Mouse (Mus musculus): ENCODE data around the gene Misp. TPM values are rescaled to one million over a fixed set of nuclear protein-coding genes. Genes with fewer than 3 reads are reported as not detected.

Misp gene
- not detected for polyA plus RNA-seq (2017; shearing (Covaris generic))

GRCm38 (mm10) chr10:79820782-79821181 is at the start of gene Misp:
TSS of gene Misp (plus strand) at chr10:79820989.

DNA sequence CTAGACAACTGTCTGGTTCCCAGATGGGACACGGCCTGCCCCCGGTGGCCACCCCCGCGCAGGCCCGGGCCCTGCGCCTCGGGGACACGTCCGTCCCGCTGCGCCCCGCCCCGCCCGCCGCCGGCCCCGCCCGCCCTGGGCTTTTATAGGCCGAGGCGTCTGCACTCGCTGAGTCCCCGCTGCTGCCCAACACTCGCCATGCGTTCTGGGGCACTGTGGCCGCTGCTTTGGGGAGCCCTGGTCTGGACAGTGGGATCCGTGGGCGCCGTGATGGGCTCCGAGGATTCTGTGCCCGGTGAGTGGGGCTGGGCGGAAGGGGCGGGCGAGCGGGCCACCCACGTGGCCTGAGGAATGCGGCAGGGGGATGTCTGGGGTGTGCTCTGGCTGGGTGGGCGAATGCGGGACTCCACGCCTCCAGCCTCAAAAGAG is 43.7 kb upstream of the Misp start, which contains the start of gene Fstl3:
TSS of gene Fstl3 (plus strand) at position 170 of the 429 bp plus-strand sequence.

DNA sequence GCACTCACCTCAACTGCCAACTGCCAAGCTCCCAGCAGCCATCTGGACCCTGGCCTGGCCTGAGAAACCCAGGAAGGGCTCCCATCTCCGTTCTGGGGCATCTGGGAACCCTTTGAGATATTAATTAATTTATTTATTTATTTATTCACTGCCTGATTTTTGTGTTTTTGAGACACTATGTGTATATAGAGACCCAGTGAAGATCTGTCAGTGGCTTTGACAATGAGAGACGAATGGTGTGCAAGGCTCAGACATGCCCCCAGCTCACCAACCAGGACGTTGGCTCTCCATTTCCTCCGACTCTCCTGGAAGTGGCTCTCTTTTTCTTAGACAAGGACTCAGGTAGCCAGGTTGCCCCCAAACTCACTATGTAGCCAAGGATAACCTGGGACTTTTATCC is 29.9 kb upstream of the Misp start, which contains the start of gene Prss57:
TSS of gene Prss57 (minus strand) at position 101 of the 400 bp plus-strand sequence.

DNA sequence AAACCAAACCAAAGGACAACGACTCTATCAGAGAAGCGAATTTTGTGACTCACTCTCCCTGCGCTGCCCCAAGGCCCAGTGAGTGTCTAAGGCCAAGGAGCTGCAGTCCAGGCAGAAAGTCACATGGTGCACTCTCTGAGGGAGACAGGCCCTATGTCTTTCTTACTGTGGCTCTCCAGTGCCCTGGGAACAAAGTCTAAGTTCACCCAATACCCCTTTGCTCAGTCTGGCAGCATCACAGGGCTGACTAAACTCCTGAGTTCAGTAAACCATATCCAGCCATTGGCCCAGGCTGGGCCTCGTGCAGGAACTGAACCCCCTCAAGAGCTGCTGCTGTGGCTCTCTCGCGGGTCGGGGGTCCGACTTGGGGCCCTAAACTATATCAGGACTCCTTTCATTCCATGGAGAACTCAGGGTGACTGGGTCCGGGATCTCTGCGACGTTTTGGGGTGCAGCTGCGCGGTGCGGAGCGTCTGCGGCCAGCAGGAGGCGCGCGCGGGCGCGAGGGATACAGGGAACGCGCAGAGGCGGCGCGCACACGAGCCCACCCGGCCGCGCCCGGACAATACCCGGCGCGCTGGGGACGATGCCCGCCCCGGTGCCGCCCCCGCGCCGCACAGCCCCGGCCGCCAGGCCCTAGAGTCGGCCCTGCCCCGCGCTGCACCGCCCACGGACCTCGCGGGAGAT is 27.6 kb upstream of the Misp start, which contains the start of gene Palm:
TSS of gene Palm (plus strand) at position 522 of the 687 bp plus-strand sequence.

DNA sequence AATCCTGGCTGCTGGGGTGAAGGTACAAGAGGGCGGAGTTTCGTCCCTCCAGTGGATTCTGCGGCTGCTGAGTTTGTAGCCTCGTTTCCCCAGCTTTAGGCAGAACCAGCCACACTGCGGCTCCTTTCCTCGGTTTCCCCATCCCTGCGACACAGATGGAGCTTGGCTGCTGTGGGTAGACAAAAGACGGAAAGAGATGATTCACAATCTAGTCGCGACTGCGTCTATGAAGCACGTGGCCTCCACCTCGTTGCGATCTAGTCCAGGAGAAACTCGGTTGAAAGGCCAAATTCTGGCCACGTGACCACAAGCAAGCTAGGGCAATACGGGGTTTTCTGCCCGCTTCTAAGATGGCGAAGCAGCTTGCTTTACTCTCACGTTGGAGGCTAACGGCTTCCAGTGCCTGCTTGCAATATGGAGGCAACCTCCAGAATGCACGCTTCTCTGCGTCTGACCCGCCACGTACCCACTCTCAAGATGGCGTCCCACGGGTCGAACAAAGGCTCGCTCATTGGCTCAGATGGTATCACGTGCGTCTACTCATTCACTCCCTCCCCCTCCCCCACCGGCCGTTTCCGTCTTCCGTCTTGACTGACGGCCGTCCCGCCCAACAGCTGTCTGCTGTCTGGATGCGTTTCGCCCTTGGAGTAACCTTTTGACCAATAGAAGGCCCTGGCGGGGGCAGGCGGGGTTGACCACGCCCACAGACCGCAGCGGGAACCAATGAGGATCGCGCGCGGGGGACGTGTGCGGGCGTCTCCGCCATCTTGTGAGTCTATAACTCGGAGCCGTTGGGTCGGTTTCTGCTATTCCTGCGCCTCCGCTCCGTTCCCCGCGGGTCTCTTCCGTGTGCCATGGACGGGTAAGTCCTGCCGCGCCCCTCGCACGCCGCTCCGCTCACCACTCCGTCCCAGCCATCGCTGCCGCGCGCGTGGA is 33.3 kb downstream of the Misp start, which contains the start of gene Ptbp1:
TSS of gene Ptbp1 (plus strand) at position 568 of the 936 bp plus-strand sequence.

DNA sequence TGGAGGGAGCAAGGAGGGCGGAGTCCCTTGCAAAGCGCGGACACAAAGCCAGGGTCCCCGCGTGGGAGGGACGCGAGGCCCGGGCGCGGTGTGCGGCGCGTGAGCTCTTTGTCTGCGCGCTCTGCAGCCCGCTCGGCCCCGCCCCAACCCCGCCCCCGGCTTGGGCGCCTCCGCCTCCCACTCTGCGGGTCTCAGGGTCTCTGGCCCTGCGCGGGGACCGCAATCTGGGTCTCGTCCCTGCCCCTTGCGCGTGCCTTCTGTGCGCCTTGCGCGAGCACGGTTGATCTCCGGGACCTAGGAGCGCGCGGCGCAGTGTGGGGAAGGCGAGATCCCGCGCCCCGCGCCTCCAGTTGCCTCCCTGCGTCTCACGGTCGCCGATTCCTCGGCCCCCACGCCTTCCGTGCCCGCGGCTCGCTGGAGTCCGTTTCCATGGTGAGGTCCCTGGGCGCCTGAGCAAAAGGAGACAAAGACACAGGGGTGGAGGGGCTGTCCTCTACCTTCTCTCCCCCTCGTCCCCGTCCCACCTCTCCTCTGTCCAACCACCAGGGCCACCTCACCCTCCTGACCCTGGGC is 53.6 kb downstream of the Misp start, which contains the start of the genes Prtn3 and Plppr3:
TSS of gene Prtn3 (plus strand) at position 187 of the 573 bp plus-strand sequence.
TSS of gene Plppr3 (minus strand) at position 345 of the 573 bp plus-strand sequence.

Other genes starting within 250 kb of the Misp start
- not detected for gene Theg, start 233.7 kb upstream of the Misp start, polyA plus RNA-seq (2017; shearing (Covaris generic))
- not detected for gene C2cd4c, start 207.0 kb upstream of the Misp start, polyA plus RNA-seq (2017; shearing (Covaris generic))
- gene Shc2, start 183.1 kb upstream of the Misp start, polyA plus RNA-seq (2017; shearing (Covaris generic)), result not detected
- gene Odf3l2, start 175.3 kb upstream of the Misp start, polyA plus RNA-seq (2017; shearing (Covaris generic)), result not detected
- not detected for gene Madcam1, start 156.4 kb upstream of the Misp start, polyA plus RNA-seq (2017; shearing (Covaris generic))
- 24.9 TPM for gene Tpgs1, start 151.6 kb upstream of the Misp start, polyA plus RNA-seq (2017; shearing (Covaris generic))
- gene Cdc34, start 138.8 kb upstream of the Misp start, polyA plus RNA-seq (2017; shearing (Covaris generic)), result 81.2 TPM
- gene Gzmm, start 132.0 kb upstream of the Misp start, polyA plus RNA-seq (2017; shearing (Covaris generic)), result 0.90 TPM
- gene Bsg, start 116.5 kb upstream of the Misp start, polyA plus RNA-seq (2017; shearing (Covaris generic)), result 151 TPM
- not detected for gene Hcn2, start 104.4 kb upstream of the Misp start, polyA plus RNA-seq (2017; shearing (Covaris generic))
- 45.2 TPM for gene Polrmt, start 74.4 kb upstream of the Misp start, polyA plus RNA-seq (2017; shearing (Covaris generic))
- gene Fgf22, start 65.9 kb upstream of the Misp start, polyA plus RNA-seq (2017; shearing (Covaris generic)), result 0.21 TPM
- 59.0 TPM for gene Rnf126, start 54.0 kb upstream of the Misp start, polyA plus RNA-seq (2017; shearing (Covaris generic))
- gene Fstl3, start 43.7 kb upstream of the Misp start, polyA plus RNA-seq (2017; shearing (Covaris generic)), result 0.52 TPM
- gene Prss57, start 30.0 kb upstream of the Misp start, polyA plus RNA-seq (2017; shearing (Covaris generic)), result not detected
- 1.4 TPM for gene Palm, start 27.4 kb upstream of the Misp start, polyA plus RNA-seq (2017; shearing (Covaris generic))
- 654 TPM for gene Ptbp1, start 33.4 kb downstream of the Misp start, polyA plus RNA-seq (2017; shearing (Covaris generic))
- gene Prtn3, start 53.5 kb downstream of the Misp start, polyA plus RNA-seq (2017; shearing (Covaris generic)), result not detected
- gene Plppr3, start 53.6 kb downstream of the Misp start, polyA plus RNA-seq (2017; shearing (Covaris generic)), result 12.7 TPM
- not detected for gene Elane, start 65.3 kb downstream of the Misp start, polyA plus RNA-seq (2017; shearing (Covaris generic))
- gene Cfd, start 69.9 kb downstream of the Misp start, polyA plus RNA-seq (2017; shearing (Covaris generic)), result not detected
- gene Med16, start 87.9 kb downstream of the Misp start, polyA plus RNA-seq (2017; shearing (Covaris generic)), result 36.7 TPM
- 16.0 TPM for gene Gm26602, start 89.9 kb downstream of the Misp start, polyA plus RNA-seq (2017; shearing (Covaris generic))
- gene Kiss1r, start 96.0 kb downstream of the Misp start, polyA plus RNA-seq (2017; shearing (Covaris generic)), result 0.34 TPM
- gene R3hdm4, start 100.2 kb downstream of the Misp start, polyA plus RNA-seq (2017; shearing (Covaris generic)), result 135 TPM
- gene Arid3a, start 106.1 kb downstream of the Misp start, polyA plus RNA-seq (2017; shearing (Covaris generic)), result 4.1 TPM
- 75.5 TPM for gene Wdr18, start 139.2 kb downstream of the Misp start, polyA plus RNA-seq (2017; shearing (Covaris generic))
- not detected for gene Grin3b, start 149.7 kb downstream of the Misp start, polyA plus RNA-seq (2017; shearing (Covaris generic))
- 31.5 TPM for gene Tmem259, start 163.3 kb downstream of the Misp start, polyA plus RNA-seq (2017; shearing (Covaris generic))
- 595 TPM for gene Cnn2, start 167.6 kb downstream of the Misp start, polyA plus RNA-seq (2017; shearing (Covaris generic))
- gene Abca7, start 175.5 kb downstream of the Misp start, polyA plus RNA-seq (2017; shearing (Covaris generic)), result 64.3 TPM
- 1,026 TPM for gene Arhgap45, start 195.7 kb downstream of the Misp start, polyA plus RNA-seq (2017; shearing (Covaris generic))
- 108 TPM for gene Polr2e, start 218.8 kb downstream of the Misp start, polyA plus RNA-seq (2017; shearing (Covaris generic))
- gene Gpx4, start 226.2 kb downstream of the Misp start, polyA plus RNA-seq (2017; shearing (Covaris generic)), result 302 TPM